Mouse (Mus musculus): ENCODE measurements around the gene Dnah2. TPM values are rescaled to one million over a fixed set of nuclear protein-coding genes. Genes with fewer than 3 reads are reported as not detected.

Gene Dnah2
- polyA plus RNA-seq, 1 experiment from 2014 or later: 1.3 TPM

- no peak overlapping the region for H3K27ac ChIP-seq (ENCODE audit: low read length)
- no peak overlapping the region for H3K4me3 ChIP-seq (ENCODE audit: low read depth, low read length)
- WGBS: 58% methylated on average over 3 of the region's 3 CpGs
- ATAC-seq (no peak), DNase-seq (ENCODE audit: low spot score) (peak; percentile 61)
- no peaks in the 10 kb centered on the region for H3K36me3 ChIP-seq (ENCODE audit: insufficient read depth, low read length)
- no peak overlapping the region for H3K4me2 ChIP-seq (replicated peaks; ENCODE audit: low read depth, low read length)
- no peaks in the 10 kb centered on the region for H3K27me3 ChIP-seq (replicated peaks; ENCODE audit: insufficient read depth, low read length)
- H3K4me1 ChIP-seq (ENCODE audit: insufficient read depth, low read depth, low read length): peaks cover 5% of the 10 kb centered on the region; the same call in 1 of the 2 replicates
- TF ChIP-seq CTCF (IDR thresholded peaks at IDR 0.05) (peak; percentile 75), EP300 (IDR thresholded peaks at IDR 0.05) (no peak)
- H3K9me3 ChIP-seq (ENCODE audit: low read length): no peaks in the 10 kb centered on the region
- no peak overlapping the region for H3K9ac ChIP-seq (replicated peaks; ENCODE audit: low read depth)
Observed at GRCm38 (mm10) chr11:69575220-69575619, 26.3 kb upstream of the Dnah2 start.

- H3K27ac ChIP-seq (ENCODE audit: low read length): no peak overlapping the region
- peak; percentile 52 for DNase-seq (ENCODE audit: low spot score)
- H3K4me1 ChIP-seq (ENCODE audit: insufficient read depth, low read depth, low read length): no peaks in the 10 kb centered on the region
- H3K9me3 ChIP-seq (ENCODE audit: low read length): no peaks in the 10 kb centered on the region
- H3K4me2 ChIP-seq (replicated peaks; ENCODE audit: low read depth, low read length): no peak overlapping the region
- H3K27me3 ChIP-seq (replicated peaks; ENCODE audit: insufficient read depth, low read length): no peaks in the 10 kb centered on the region
- no peak overlapping the region for H3K4me3 ChIP-seq (ENCODE audit: low read depth, low read length)
- no peak for ATAC-seq
- TF ChIP-seq EP300 (IDR thresholded peaks at IDR 0.05) (no peak), CTCF (IDR thresholded peaks at IDR 0.05) (no peak)
- peaks cover 7% of the 10 kb centered on the region; the same call in 1 of the 2 replicates for H3K36me3 ChIP-seq (ENCODE audit: insufficient read depth, low read length)
- no peak overlapping the region for H3K9ac ChIP-seq (replicated peaks; ENCODE audit: low read depth)
- 56% methylated on average over 8 of the region's 8 CpGs for WGBS
Observed at GRCm38 (mm10) chr11:69565131-69565530, 16.2 kb upstream of the Dnah2 start.

DNA sequence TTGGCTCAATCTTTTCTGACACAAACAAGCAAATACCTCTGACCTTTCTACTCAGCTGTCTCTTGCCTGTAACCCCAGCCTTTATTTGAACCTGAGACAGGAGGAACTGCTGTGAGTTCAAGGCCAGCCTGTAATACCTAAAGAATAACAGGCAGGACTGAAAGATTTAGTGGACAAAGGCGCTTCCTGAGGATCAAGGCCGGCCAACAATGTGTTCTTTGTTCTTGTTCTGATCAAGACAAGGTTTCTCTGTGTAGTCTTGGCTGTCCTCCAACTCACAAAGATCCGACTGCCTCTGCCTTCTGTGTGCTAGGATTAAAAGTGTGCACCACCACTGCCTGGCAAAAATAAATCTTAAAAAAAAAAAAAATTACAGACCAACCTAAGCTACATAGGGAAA lies 15.5 kb upstream of the Dnah2 start:
- Histone ChIP-seq H3K4me2 (replicated peaks; ENCODE audit: low read depth, low read length) (no peak overlapping the region), H3K9me3 (ENCODE audit: low read length) (no peaks in the 10 kb centered on the region), H3K9ac (replicated peaks; ENCODE audit: low read depth) (no peak overlapping the region), H3K27me3 (replicated peaks; ENCODE audit: insufficient read depth, low read length) (no peaks in the 10 kb centered on the region), H3K4me1 (ENCODE audit: insufficient read depth, low read depth, low read length) (no peaks in the 10 kb centered on the region), H3K4me3 (ENCODE audit: low read depth, low read length) (no peak overlapping the region), H3K27ac (ENCODE audit: low read length) (no peak overlapping the region), H3K36me3 (ENCODE audit: insufficient read depth, low read length) (0 out of 2 replicates have a peak, but pooled peaks cover under 1% of the 10 kb centered on the region)
- no peak for TF ChIP-seq EP300 (IDR thresholded peaks at IDR 0.05)
- no peak for TF ChIP-seq CTCF (IDR thresholded peaks at IDR 0.05)
- DNase-seq (ENCODE audit: low spot score): no peak
- ATAC-seq: no peak
- 45% methylated on average over 3 of the region's 3 CpGs for WGBS

DNA sequence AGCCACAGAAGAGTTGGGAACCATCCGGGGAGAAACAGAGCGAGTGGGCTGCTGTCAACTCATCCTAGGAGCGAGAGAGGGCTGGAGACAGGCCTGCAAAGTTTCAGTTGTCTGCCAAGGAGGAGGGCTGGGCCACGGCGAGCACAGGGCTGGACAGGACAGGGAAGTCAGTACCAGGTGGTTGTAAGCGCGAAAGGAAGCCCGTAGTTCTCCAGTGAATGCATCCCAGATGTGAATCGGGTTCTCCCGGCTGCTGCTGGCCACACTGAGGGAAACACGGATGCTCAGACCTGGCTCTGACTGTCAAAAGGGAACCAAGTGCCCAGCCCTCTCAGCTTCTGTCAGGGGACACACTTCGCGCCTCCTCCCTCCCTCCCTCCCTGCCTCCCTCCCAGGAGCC lies 14.5 kb upstream of the Dnah2 start:
- H3K9me3 ChIP-seq (ENCODE audit: low read length): no peaks in the 10 kb centered on the region
- H3K9ac ChIP-seq (replicated peaks; ENCODE audit: low read depth): no peak overlapping the region
- H3K36me3 ChIP-seq (ENCODE audit: insufficient read depth, low read length): no peaks in the 10 kb centered on the region
- no peak overlapping the region for H3K4me3 ChIP-seq (ENCODE audit: low read depth, low read length)
- H3K27me3 ChIP-seq (replicated peaks; ENCODE audit: insufficient read depth, low read length): no peaks in the 10 kb centered on the region
- DNase-seq (ENCODE audit: low spot score): no peak
- H3K4me1 ChIP-seq (ENCODE audit: insufficient read depth, low read depth, low read length): no peaks in the 10 kb centered on the region
- no peak overlapping the region for H3K4me2 ChIP-seq (replicated peaks; ENCODE audit: low read depth, low read length)
- 88% methylated on average over 13 of the region's 13 CpGs for WGBS
- ATAC-seq: no peak
- TF ChIP-seq CTCF (IDR thresholded peaks at IDR 0.05) (no peak), EP300 (IDR thresholded peaks at IDR 0.05) (no peak)
- no peak overlapping the region for H3K27ac ChIP-seq (ENCODE audit: low read length)

DNA sequence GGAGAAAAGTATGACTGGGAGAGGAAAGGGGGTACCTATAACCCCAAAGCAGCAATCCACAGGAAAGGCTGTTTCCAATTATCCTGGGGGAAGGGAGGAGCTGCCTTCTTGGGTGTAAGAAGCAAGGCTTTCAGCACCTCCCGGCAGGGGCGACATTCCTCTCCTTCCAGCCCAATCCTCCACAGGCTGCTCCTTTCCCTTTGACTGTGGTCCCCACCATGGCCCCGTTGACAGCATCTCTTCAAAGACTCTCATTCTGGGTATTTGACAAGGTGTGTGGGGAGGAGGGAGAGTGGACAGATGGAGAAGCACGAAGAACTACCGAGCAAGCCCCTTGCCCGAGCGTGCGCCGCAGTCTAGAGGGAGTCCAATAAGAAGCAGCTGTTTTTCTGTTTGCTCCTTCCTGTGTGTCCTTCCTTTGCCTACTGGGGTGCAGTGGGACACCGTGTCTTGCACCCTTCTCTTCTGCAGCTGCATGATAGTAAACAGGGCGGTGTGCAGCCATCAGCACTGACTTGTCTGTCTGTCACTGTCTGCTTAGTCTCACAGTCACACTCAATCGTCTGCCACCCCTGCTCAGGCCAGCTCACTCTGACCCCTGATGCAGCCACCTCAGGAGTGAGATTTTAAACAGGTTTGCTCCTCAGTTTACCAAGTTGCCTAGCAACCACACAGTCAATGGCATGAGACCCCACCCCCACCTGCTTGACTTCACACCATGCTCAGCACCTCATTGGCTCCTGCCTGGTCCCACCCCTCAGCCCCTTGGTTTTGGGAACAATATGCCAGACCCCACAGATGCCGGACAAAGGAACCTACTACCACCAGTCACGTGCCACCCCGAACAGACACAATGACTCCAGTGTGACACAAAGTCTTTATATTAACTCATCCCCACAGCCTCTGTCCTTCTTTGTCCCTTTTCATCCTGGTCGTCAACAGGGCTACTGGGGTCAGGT lies 12.3 kb upstream of the Dnah2 start:
- no peak overlapping the region for H3K4me3 ChIP-seq (ENCODE audit: low read depth, low read length)
- TF ChIP-seq EP300 (IDR thresholded peaks at IDR 0.05) (no peak), CTCF (IDR thresholded peaks at IDR 0.05) (no peak)
- H3K4me2 ChIP-seq (replicated peaks; ENCODE audit: low read depth, low read length): no peak overlapping the region
- no peak overlapping the region for H3K9ac ChIP-seq (replicated peaks; ENCODE audit: low read depth)
- no peaks in the 10 kb centered on the region for H3K36me3 ChIP-seq (ENCODE audit: insufficient read depth, low read length)
- no peaks in the 10 kb centered on the region for H3K9me3 ChIP-seq (ENCODE audit: low read length)
- H3K27ac ChIP-seq (ENCODE audit: low read length): no peak overlapping the region
- DNase-seq (ENCODE audit: low spot score) (no peak), ATAC-seq (no peak)
- no peaks in the 10 kb centered on the region for H3K27me3 ChIP-seq (replicated peaks; ENCODE audit: insufficient read depth, low read length)
- no peaks in the 10 kb centered on the region for H3K4me1 ChIP-seq (ENCODE audit: insufficient read depth, low read depth, low read length)
- 61% methylated on average over 15 of the region's 16 CpGs for WGBS

GRCm38 (mm10) chr11:69559851-69560765 lies 11.2 kb upstream of the Dnah2 start, which contains the start of gene Efnb3:
Efnb3 (minus strand) TSS chr11:69560205.
- Histone ChIP-seq H3K27ac (ENCODE audit: low read length) (no peak within 1 kb of the TSS), H3K4me1 (ENCODE audit: insufficient read depth, low read depth, low read length) (no peaks in the 10 kb centered on the region), H3K27me3 (replicated peaks; ENCODE audit: insufficient read depth, low read length) (no peaks in the 10 kb centered on the region), H3K4me3 (ENCODE audit: low read depth, low read length) (peak within 1 kb of the TSS; percentile 42), H3K36me3 (ENCODE audit: insufficient read depth, low read length) (no peaks in the 10 kb centered on the region), H3K4me2 (replicated peaks; ENCODE audit: low read depth, low read length) (peak within 1 kb of the TSS; percentile 91), H3K9me3 (ENCODE audit: low read length) (no peaks in the 10 kb centered on the region), H3K9ac (replicated peaks; ENCODE audit: low read depth) (peak within 1 kb of the TSS; percentile 46; the same call in 1 of the 2 replicates)
- DNase-seq (ENCODE audit: low spot score) (peak; percentile 43), ATAC-seq (peak; percentile 51)
- WGBS: 2% methylated on average over 58 of the region's 59 CpGs
- TF ChIP-seq EP300 (IDR thresholded peaks at IDR 0.05): no peak
- no peak for TF ChIP-seq CTCF (IDR thresholded peaks at IDR 0.05)

Data from lung, postnatal 0 days (tissue).